Mouse (Mus musculus): ENCODE results near the gene Mal. TPM values are rescaled to one million over a fixed set of nuclear protein-coding genes. Genes with fewer than 3 reads are reported as not detected.

The Mal gene
- 1 to 10 TPM; 5.8 to 7.0 TPM for total RNA-seq (2021)
- long read RNA-seq, experiment 1, transcript Mal-202 (4 exons, 2,778 nt) = major isoform, 6 of 7 reads
- long read RNA-seq, experiment 1, partial matches to known transcripts = 1 of 7 reads
- long read RNA-seq, experiment 1, other reads (novel, unspliced or antisense) = 0 of 7 reads
- long read RNA-seq, experiment 2, transcript Mal-202 (4 exons, 2,778 nt) = major isoform, 10 of 13 reads
- long read RNA-seq, experiment 2, partial matches to known transcripts = 2 of 13 reads
- long read RNA-seq, experiment 2, other reads (novel, unspliced or antisense) = 1 of 13 reads

DNA sequence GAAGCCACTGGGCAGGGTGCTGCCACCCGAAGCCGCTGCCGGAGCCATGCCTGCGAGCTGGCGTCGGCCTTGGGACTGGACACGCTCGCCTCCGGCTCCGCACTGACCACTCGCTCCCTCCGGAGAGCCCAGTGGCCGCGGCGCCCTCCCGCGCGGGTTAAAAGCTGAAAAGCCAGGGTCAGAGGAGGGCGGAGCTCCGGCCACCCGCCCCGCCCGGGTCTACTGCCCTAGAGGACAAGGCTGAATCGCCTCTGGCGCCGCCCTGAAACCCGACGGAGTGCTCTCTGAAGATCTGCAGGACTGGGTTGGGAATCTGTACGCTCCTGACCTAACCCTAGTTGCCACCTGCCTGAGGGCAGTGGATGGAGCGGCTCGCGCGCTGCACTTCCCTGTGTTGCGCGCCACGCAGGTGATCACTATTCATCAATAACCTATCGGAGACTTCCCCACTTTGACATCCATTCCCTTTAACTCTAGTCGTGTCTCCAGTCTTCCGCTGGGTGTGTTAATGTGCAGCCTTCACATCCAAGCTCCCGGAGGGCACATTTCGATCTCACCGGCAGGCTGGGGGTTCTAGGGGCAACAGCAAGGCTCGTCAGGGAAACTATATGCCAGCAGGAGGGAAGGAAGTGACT lies at the start of gene Mal:
Gene Mal, minus strand, starts transcription at position 610 of the 635 bp plus-strand sequence.
- DNase-seq = peak; percentile 82

DNA sequence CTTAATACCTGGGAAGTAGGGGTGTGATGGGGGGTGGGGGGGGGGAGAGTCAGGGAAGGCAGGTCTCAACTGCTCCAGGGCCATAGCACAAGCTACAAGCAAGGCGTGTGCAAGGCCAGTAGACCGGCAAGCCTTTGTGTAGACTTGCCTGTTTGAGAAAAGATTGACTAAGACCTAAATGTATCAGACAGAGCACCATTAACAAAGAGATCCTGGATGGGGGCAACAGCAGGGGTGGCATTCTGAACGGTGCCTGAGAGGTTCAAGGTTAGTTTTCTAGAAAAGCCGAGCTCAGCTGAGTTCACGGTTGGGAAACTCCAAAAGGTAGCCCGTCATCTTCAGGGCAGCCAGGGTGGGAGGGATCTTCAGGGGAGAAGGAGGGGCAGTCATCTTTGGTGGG lies 48.8 kb upstream of the Mal start:
- no peak for DNase-seq

DNA sequence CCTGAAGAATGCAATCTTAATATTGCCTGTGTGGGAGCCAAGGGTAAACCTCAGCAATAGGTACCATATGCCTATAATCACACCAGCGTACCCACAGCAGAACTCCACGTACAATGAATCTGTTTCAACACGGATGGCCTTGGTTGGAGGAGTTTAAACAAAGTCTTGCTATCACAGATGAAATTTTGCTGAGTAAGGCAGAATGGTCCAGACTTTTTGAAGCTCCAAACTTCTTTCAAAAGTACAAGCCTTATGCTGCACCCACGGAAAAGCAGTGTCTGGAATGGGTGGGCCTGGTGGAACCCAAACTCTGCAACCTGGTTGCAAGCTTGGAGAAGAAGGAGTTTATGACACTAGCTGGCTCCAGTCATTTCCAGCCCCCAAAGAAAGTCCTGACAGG lies 32.7 kb upstream of the Mal start:
- no peak for DNase-seq

DNA sequence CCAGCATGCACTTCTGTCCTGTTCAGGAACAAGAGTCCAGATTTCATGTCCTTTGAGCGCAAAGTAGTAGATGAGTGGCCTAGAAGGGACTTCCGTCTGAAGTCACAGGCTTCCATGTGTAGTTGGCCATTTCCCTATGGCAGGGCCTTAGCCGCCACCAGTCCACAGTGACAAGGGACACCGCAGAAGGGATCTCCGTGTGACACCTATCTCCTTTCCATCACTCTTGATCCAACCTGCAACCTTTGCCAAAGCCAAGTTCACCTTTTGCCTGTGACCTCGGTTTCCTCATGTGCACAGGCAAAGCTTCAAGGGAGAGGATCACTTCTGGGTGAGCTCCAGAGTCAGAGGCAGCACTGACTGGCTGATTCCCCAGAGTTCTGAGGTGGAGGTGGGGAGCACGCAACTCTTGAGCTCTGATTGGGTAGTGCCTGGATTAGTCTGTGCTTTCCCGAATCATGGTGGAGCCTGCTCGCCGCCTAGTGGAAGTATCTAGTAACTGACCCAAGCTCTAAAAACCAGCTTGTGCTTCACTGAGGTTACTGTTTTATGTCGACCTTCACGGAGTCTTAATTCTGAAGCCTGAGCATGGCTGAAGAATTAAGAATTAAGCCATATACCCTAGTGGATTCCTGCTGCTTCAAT lies 27.3 kb upstream of the Mal start:
- peak; percentile 75 for DNase-seq

DNA sequence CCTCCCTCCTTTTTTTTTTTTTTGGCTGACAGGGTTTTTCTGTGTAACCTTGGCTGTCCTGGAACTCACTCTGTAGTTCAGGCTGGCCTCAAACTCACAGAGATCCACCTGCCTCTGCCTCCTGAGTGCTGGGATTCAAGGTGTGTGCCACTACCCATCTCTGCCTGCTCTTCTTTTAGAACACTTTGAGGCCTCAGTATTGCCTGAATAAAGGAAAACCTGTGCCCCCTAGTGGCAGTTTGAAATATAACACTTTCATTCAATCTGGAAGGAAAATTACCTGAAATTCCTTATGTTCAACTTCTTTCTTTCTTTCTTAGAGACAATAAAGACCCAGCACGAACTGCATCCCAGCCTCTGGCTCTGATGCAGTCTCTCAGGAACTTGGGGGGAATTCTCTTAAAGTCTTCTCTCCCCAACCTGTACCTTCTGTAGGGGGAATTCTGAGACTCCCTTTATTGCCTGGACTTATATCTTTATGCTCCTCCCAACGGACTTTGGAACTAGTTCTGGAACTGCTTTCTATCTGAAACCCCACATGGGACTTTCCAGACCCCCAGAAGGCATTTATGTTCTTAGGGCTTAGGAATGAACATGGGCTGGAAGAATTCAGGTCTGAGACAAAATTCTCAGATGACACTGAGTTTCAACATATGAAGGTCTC lies 11.5 kb upstream of the Mal start:
- peak; percentile 32 for DNase-seq

DNA sequence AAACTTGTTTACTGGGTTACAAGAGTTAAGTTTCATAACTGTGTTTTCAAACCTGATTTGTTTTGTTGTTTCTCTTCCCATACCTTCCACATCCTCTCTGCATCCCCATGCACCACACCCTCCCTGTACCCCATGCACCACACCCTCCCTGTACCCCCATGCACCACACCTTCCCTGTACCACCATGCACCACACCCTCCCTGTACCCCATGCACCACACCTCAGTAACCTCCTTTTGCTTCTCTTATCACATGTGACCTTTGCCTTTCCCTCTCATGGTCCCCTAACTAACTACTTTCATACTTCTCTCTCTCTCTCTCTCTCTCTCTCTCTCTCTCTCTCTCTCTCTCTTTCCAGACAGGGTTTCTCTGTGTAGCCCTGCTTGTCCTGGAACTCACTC lies 10.5 kb upstream of the Mal start:
- DNase-seq = no peak

DNA sequence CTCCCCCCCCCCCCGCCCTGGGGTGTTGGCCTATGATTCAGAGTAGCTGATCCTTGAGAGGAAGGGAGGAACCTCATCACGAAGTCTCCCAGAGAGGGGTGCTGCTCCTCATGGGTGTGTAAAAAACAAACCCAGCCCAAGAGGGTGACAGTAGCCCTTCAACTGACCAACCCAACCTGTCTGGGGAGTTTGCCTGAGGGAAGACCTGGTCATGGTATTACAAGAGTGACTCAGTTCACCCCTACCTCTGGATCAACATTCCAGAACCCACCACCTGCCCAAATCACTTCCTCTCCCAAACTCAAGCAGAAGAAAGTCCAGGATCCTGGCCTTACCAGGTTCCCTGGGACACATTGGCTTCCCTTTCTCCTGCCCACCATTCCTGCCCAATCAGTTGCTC lies 6.2 kb upstream of the Mal start:
- no peak for DNase-seq

DNA sequence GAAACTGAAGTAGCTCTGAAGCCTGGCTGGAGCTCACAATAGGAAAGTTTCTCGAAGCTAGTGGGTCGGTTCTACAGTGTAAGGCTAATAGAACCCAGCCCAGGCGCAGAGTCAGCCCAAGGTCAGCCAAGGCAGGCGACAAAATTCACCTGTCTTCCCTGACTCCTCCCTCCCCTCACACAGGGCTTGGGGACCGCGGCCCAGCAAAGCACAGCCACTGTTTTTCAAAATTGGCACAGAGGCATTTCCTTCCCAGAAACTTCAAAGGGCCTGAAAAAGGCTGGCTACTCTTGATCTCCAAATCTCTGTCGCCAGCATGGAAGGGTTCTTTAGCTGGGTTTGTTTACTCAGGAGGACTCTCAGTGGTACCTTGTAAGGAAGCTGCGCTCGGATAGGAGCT lies 1.1 kb downstream of the Mal start:
- DNase-seq = peak; percentile 7

DNA sequence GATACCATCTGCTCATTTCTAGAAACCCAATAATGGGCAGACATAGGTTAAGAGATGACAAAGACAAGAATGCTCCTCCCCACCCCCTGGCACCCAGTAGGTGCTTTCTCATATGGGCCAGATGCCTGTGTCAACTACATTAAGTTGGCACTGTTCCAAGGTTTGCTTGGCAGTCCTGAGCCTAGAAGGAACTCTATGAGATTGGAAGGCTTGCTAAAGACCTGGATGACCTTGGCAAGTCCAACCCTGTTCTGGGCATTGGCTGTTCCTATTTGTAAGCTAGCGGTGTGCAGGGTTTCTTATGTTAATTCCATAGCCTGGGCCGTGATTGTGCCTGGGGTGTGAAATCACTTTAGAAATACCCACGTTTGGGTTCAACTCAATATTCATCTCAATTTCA lies 1.7 kb downstream of the Mal start:
- DNase-seq = no peak

DNA sequence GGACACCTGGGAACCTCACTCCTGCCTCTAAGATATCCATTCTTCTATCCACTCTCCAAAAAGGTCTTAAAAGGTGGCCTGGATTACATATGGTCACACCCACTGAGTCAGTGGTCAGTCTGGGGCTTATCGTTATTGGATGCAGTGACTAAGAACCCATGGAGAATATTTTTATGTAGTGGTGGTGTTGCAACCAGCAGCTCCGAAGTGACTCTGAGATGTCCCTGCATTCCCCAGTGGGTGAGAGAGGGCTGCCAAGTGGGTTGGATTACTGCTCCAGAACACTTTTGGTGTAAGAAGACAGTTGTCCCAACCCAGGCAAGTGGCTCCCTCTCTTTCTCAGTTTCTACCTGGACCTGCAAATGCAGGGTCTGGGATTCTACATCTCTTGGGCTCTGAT lies 3.7 kb downstream of the Mal start:
- DNase-seq = no peak

DNA sequence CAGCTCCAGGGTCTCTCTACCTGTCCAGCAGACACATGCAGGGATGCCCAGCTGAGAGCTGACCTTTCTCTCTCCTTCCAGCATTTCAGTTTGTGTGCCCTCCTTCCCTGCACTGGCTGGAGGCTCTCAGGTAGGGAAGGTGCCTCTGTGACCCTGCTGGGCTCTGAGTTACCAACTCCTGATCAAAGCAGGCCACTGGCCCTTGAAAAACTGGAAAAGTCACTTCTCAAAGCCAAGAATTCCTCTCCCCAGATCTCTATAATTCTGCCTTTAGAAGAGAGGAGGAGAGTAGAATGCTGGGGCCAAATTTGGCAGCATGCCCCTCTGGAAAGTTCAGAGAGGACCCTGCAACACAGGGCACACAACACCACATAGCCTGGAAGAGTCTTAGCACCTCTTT lies 4.2 kb downstream of the Mal start:
- no peak for DNase-seq

DNA sequence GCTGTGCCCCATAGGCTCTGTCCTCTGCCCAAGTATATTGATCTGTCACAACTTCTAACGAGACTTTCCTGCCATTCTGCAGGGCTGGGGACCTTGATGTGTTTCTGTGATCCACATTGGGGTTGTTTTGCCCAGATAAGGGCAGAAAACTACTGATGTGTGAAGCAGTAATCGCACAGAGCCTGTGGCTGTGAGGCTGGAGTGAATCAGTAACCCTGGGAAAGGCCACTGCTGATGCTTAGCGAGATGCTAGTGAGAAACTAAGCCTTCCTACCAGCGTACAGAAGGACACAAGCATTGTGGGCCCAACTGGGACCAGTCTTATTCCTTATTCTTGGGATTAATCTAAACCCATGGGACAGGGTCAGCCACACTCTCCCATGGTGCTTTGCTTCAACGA lies 4.9 kb downstream of the Mal start:
- no peak for DNase-seq

DNA sequence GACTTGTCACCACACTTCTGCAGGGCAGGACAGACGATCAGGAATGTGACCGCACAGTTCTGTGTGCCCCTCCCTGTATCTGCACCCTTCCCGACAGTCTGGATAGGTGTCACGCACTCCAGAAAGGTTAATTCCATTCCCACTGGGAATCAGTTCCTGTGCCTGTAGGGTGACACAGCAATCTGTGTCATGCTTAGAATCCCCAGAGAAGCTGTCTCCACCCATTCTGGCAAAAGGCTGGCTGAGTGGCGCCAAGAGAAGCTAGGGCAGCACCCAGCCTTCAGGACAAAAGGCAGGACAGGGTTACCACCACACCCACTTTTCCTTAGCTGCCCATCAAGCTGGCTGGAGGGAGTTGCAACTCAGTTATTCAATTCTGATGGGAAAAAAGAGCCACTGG lies 6.6 kb downstream of the Mal start:
- DNase-seq = peak; percentile 47

DNA sequence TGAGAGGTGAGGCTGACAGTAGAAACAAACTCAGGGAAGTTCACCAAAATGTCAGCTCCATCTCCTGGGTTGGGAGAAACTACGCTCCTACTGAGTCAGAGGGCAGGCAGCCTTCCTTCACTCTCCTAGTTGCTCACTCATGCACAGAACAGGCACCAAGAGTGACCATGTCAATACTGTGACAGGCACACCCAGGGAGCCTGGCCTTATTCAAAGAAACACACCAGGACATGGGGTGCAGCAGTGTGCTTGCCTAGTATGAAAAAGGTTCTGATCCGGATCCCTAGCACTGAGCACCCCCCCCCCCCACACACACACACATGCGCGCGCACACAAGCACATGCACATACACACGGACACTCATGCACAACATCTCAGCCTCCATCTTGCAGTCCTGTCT lies 8.3 kb downstream of the Mal start:
- no peak for DNase-seq

DNA sequence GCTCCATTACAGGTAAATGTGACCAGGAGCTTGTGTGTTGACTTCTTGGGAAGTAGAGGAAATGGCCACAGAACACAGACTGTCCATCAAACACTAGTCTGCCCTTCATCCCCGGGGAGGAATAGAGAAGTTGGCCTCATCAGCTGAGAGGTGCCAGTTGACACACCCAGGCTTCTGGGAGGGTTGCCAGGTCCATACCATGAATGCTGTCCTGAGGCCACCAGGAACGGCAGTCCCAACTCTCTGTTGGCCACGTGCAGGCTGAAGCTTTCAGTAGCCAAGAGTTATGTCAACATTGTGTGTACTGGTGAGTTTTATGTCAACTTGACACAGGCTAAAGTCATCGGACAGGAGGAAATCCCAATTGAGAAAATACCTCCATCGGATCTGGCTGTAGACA lies 9.6 kb downstream of the Mal start:
- DNase-seq = no peak

DNA sequence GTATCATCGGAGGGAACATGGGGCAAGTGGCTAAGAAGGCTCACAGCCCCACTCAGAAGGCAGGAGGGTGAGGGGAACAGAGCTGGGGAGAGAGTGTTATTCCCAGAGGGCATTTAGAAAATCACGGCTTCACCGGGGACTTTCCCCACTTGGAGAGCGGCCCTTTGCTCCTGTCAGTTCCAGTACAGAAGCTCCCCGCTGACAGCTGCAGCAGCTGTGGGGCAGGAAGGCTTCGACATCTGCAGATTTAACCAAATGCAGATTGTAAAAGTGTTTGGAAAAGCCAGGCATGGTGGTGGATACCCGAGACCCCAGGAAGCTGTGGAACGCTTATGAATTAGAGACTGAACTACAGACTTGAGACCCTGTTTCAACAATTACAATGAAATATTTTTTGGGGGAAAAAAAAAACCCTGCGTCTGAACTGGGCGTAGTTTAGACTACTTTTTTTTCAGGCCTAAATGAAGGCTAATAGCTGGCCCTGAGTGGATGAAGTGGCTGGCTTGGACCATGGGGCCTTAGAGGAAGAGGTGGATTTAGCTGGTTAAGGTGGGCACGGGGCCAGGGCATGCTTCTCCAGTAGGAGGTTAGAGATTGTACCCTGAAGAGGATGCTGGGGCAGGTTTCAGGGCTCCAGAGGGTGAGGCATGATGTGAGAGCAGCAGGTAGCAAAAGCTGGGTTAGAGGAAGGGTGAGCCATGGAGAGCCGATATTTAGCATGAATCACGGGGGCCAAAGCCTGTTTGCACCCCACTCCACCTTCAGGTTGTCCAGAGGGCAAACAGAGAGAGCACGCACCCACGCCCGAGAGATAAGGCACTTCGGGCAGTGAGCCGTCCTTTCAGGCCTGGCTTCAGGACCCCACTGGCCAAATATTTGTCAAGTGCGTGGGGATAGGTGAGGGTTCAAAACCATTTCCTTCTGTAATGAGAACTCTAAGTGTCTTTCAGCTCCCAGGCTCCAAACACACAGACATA lies 12.5 kb downstream of the Mal start:
- no peak for DNase-seq

DNA sequence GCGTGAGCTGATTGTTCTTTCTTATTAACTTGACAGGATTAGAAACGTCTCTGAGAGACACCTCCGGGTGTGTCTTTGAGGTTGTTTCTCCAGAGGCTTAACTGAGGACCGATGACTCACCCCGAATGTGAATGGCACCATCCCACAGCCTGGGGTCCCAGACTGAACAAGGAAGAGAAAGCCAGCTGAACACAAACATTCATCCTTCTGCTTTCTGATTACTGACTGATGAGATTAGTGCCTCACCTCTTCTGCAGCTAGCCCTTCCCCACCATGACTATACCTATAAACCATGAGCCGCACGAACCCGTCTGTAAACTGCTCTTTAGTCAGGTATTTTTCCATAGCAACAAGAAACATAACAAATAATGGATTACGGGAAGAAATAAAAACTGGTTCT lies 17.5 kb downstream of the Mal start:
- DNase-seq = no peak

DNA sequence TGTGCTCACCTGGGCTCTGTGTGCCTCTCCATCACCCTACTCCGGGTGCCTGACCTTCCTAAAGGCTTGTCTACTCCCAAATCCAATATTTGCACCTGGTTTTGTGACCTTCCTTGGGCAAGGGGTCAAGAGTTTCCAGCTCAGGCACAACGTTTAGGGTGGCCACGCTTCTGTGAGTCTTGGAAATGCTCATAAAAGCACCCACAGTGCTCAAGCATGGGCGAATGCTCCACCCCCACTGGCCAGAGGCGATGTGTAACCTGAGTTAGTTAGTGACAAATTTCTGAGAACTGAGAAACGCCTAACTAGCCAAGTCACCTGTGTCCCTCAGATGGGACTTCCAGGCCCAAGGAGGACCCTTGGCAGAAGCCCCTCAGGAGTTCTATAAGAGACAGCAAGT lies 20.9 kb downstream of the Mal start:
- no peak for DNase-seq

DNA sequence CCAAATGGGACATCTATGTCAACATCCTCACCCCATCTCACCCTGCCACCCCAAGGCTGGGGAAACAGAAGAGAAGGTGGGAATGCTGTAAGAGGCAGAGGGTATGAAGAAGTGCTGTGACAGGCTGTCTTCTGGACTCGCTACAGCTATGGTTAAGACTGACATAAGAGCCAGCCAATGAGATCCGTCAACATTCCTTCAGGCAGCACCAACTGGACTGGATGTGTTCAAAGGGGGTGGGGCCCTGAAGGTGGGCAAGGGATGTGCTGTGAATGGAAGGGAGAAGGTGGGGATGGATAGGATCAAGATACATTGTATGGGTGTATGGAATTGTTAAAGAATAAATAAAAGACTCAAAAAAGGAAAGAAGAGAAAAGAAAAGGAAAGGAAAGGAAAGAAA lies 23.9 kb downstream of the Mal start:
- no peak for DNase-seq

DNA sequence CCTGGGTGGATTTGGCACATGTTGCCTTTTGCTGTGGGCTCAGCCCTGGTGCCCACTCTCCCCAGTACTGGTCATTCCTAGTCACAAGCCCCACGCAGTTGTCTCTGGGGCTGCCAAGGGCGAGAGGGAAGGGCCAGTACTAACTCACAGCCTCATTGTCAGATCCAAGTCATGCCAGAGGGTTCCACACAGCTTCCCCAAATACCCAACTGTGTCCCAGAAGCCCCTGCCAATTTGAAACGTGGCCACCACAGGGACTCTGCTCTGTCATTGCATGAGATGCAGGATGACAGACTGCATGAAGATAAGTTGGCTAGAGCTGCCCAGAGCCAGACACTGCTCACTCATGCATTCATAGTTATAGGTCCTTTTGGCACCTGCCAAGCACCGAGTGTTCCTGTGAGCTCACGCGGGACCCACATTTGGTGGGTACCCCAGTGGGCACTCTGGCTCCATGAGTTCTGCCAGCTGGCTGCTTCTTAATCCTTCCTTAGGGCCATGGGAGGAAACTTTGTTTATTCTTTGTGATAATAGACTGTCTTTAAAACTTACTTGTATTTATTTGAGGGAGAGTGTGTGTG lies 28.4 kb downstream of the Mal start:
- no peak for DNase-seq

DNA sequence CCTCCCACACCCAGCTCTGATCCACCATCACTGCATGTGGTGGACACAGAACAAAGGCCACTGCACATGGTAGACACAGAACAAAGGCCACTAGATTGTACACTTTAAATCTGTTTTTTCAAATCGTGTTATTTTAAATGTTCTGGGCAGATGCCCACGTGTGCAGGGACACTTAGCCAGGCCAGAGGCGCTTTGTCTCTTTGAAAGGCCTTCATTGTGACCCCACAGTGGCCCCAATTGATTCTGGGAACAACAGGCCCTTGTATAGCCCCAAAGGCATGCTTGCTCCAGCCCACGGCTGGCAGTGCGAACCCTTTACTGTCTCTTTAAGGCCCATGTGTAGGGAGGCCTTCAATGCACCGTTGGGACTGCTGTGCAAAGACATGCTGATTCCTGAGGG lies 29.1 kb downstream of the Mal start:
- no peak for DNase-seq

DNA sequence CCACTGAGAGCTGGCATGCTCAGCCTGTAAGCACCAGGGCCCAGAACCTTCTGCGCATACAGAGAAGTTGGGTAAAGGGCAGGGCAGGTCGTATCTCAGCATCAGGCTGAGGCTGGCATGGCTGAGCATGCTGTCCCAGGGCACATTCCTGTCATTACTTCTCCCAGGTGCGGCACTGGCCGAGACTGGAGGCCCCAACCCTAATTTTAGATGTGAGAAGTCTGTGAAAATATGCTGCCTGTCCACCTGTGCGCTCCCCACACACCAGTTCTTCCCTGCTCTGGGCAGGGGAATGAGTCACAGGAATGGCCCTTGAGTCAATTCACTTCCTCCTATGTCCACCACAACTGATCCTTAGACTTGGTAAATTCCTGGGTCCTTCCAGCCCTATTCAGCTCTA lies 30.8 kb downstream of the Mal start:
- no peak for DNase-seq

All from adrenal gland, postnatal 10 days (tissue).